Mouse (Mus musculus) limb, embryonic 10.5 days (tissue): ENCODE measurements around the gene Ubr2. TPM values are rescaled to one million over a fixed set of nuclear protein-coding genes. Genes with fewer than 3 reads are reported as not detected.

Source experiments
- DNase-seq: peaks from one replicate; pipeline ENCODE4 v3.0.0-alpha.2; 2017; ENCODE audit warnings: low spot score
- H3K27ac ChIP-seq: fragments of 300-500 bp; sonication (generic); 2 replicates; pipeline ENCODE4 v1.5.1; 2016; ENCODE audit warnings: mild to moderate bottlenecking
- H3K27me3 ChIP-seq: fragments of 300-500 bp; sonication (generic); 2 replicates; pipeline ENCODE4 v1.6.1; 2016; ENCODE audit warnings: low read depth, mild to moderate bottlenecking; ENCODE audit not compliant: poor library complexity, severe bottlenecking
- H3K36me3 ChIP-seq: fragments of 300-500 bp; sonication (generic); 2 replicates; pipeline ENCODE4 v1.6.1; 2016; ENCODE audit warnings: mild to moderate bottlenecking, moderate library complexity
- H3K4me1 ChIP-seq: fragments of 300-500 bp; sonication (generic); 2 replicates; pipeline ENCODE4 v1.6.1; 2016
- H3K4me3 ChIP-seq: fragments of 300-500 bp; sonication (generic); 2 replicates; pipeline ENCODE4 v1.5.1; 2016; ENCODE audit warnings: mild to moderate bottlenecking, moderate library complexity
- H3K9me3 ChIP-seq: fragments of 300-500 bp; sonication (generic); replicated peaks from 2 replicates; pipeline ENCODE4 v1.6.1; 2016; ENCODE audit warnings: mild to moderate bottlenecking
- WGBS: fragments of 180-500 bp; shearing (Covaris S2); methylation state at CpG from one replicate; pipeline ENCODE4 v1.1.7; 2016; 5-methylcytosine and 5-hydroxymethylcytosine counted together
- polyA plus RNA-seq: library from polyadenylated mRNA; unstranded; fragments of >200 nt; fragmentation: Nextera tagmentation; extraction: Ambion mirVana; gene quantifications from 2 replicates; pipeline ENCODE4 v1.2.1, GENCODE M21; 2016

Gene Ubr2
- polyA plus RNA-seq: 18.5 and 18.8 TPM in 2 replicates

- peaks cover 10% of the 10 kb centered on the region for H3K36me3 ChIP-seq
- peak within 1 kb of the TSS; percentile 87 for H3K4me3 ChIP-seq
- H3K27ac ChIP-seq: peak within 1 kb of the TSS; percentile 95
- DNase-seq: peak; percentile 88
- no peaks in the 10 kb centered on the region for H3K9me3 ChIP-seq
- H3K4me1 ChIP-seq: peaks cover 30% of the 10 kb centered on the region
- no peaks in the 10 kb centered on the region for H3K27me3 ChIP-seq
- WGBS: under 1% methylated on average over 77 of the region's 77 CpGs
These were observed at the start of gene Ubr2 for GRCm38 (mm10) chr17:47009898-47010721. Gene Ubr2, minus strand, starts transcription at chr17:47010556.

- Histone ChIP-seq H3K4me1 (no peaks in the 10 kb centered on the region), H3K27ac (no peak overlapping the region), H3K9me3 (no peaks in the 10 kb centered on the region), H3K36me3 (no peaks in the 10 kb centered on the region), H3K4me3 (no peak overlapping the region), H3K27me3 (no peaks in the 10 kb centered on the region)
- 49% methylated on average over 12 of the region's 12 CpGs for WGBS
- no peak for DNase-seq
These were observed 49.5 kb upstream of the Ubr2 start for GRCm38 (mm10) chr17:47059836-47060360.

- no peaks in the 10 kb centered on the region for H3K4me1 ChIP-seq
- DNase-seq: no peak
- H3K27ac ChIP-seq: no peak overlapping the region
- 94% methylated on average over 4 of the region's 4 CpGs for WGBS
- H3K36me3 ChIP-seq: no peaks in the 10 kb centered on the region
- no peaks in the 10 kb centered on the region for H3K27me3 ChIP-seq
- no peak overlapping the region for H3K4me3 ChIP-seq
- no peaks in the 10 kb centered on the region for H3K9me3 ChIP-seq
These were observed 47.6 kb upstream of the Ubr2 start for GRCm38 (mm10) chr17:47057966-47058365.

GRCm38 (mm10) chr17:47056476-47056875 is 46.1 kb upstream of the Ubr2 start:
- Histone ChIP-seq H3K27me3 (no peaks in the 10 kb centered on the region), H3K9me3 (no peaks in the 10 kb centered on the region), H3K4me3 (no peak overlapping the region), H3K4me1 (no peaks in the 10 kb centered on the region), H3K36me3 (no peaks in the 10 kb centered on the region), H3K27ac (no peak overlapping the region)
- DNase-seq: no peak
- WGBS: 84% methylated on average over 6 of the region's 6 CpGs

GRCm38 (mm10) chr17:47055121-47055520 is 44.8 kb upstream of the Ubr2 start:
- DNase-seq: no peak
- Histone ChIP-seq H3K9me3 (no peaks in the 10 kb centered on the region), H3K27ac (no peak overlapping the region), H3K36me3 (no peaks in the 10 kb centered on the region), H3K4me1 (no peaks in the 10 kb centered on the region), H3K27me3 (no peaks in the 10 kb centered on the region), H3K4me3 (no peak overlapping the region)
- 88% methylated on average over 7 of the region's 7 CpGs for WGBS

GRCm38 (mm10) chr17:47054613-47055012 is 44.3 kb upstream of the Ubr2 start:
- Histone ChIP-seq H3K9me3 (no peaks in the 10 kb centered on the region), H3K36me3 (no peaks in the 10 kb centered on the region), H3K27me3 (no peaks in the 10 kb centered on the region), H3K4me1 (no peaks in the 10 kb centered on the region), H3K4me3 (no peak overlapping the region), H3K27ac (no peak overlapping the region)
- 91% methylated on average over 11 of the region's 11 CpGs for WGBS
- no peak for DNase-seq

- Histone ChIP-seq H3K9me3 (no peaks in the 10 kb centered on the region), H3K27me3 (no peaks in the 10 kb centered on the region), H3K4me1 (no peaks in the 10 kb centered on the region), H3K4me3 (no peak overlapping the region), H3K36me3 (no peaks in the 10 kb centered on the region), H3K27ac (no peak overlapping the region)
- no peak for DNase-seq
- 91% methylated on average over 3 of the region's 3 CpGs for WGBS
These were observed 40.3 kb upstream of the Ubr2 start for GRCm38 (mm10) chr17:47050678-47051077.

GRCm38 (mm10) chr17:47042866-47043265 is 32.5 kb upstream of the Ubr2 start:
- Histone ChIP-seq H3K9me3 (no peaks in the 10 kb centered on the region), H3K36me3 (no peaks in the 10 kb centered on the region), H3K27me3 (no peaks in the 10 kb centered on the region), H3K4me1 (peaks cover 7% of the 10 kb centered on the region), H3K27ac (no peak overlapping the region), H3K4me3 (no peak overlapping the region)
- DNase-seq: peak; percentile 15
- WGBS: 95% methylated on average over 14 of the region's 14 CpGs

- 38% methylated on average over 18 of the region's 18 CpGs for WGBS
- no peaks in the 10 kb centered on the region for H3K27me3 ChIP-seq
- H3K27ac ChIP-seq: peak overlapping the region; percentile 37
- no peak overlapping the region for H3K4me3 ChIP-seq
- peak; percentile 91 for DNase-seq
- H3K36me3 ChIP-seq: no peaks in the 10 kb centered on the region
- H3K4me1 ChIP-seq: peaks cover 7% of the 10 kb centered on the region
- no peaks in the 10 kb centered on the region for H3K9me3 ChIP-seq
These were observed 28.8 kb upstream of the Ubr2 start for GRCm38 (mm10) chr17:47038844-47039803.

GRCm38 (mm10) chr17:47034536-47034935 is 24.2 kb upstream of the Ubr2 start:
- H3K27ac ChIP-seq: no peak overlapping the region
- H3K36me3 ChIP-seq: no peaks in the 10 kb centered on the region
- H3K27me3 ChIP-seq: no peaks in the 10 kb centered on the region
- no peak for DNase-seq
- no peak overlapping the region for H3K4me3 ChIP-seq
- H3K9me3 ChIP-seq: no peaks in the 10 kb centered on the region
- peaks cover 7% of the 10 kb centered on the region for H3K4me1 ChIP-seq

- H3K27ac ChIP-seq: no peak overlapping the region
- 2% methylated on average over 4 of the region's 4 CpGs for WGBS
- no peaks in the 10 kb centered on the region for H3K27me3 ChIP-seq
- H3K4me3 ChIP-seq: no peak overlapping the region
- peak; percentile 72 for DNase-seq
- no peaks in the 10 kb centered on the region for H3K9me3 ChIP-seq
- no peaks in the 10 kb centered on the region for H3K36me3 ChIP-seq
- H3K4me1 ChIP-seq: no peaks in the 10 kb centered on the region
These were observed 23.3 kb upstream of the Ubr2 start for GRCm38 (mm10) chr17:47033643-47034042.

- no peaks in the 10 kb centered on the region for H3K9me3 ChIP-seq
- no peak overlapping the region for H3K4me3 ChIP-seq
- H3K27ac ChIP-seq: no peak overlapping the region
- WGBS: 83% methylated on average over 1 of the region's 1 CpGs
- no peaks in the 10 kb centered on the region for H3K27me3 ChIP-seq
- no peak for DNase-seq
- H3K4me1 ChIP-seq: no peaks in the 10 kb centered on the region
- no peaks in the 10 kb centered on the region for H3K36me3 ChIP-seq
These were observed 14.4 kb upstream of the Ubr2 start for GRCm38 (mm10) chr17:47024805-47025204.

GRCm38 (mm10) chr17:47023369-47023768 is 13.0 kb upstream of the Ubr2 start:
- Histone ChIP-seq H3K27me3 (no peaks in the 10 kb centered on the region), H3K36me3 (no peaks in the 10 kb centered on the region), H3K27ac (no peak overlapping the region), H3K4me1 (no peaks in the 10 kb centered on the region), H3K9me3 (no peaks in the 10 kb centered on the region), H3K4me3 (no peak overlapping the region)
- WGBS: 89% methylated on average over 1 of the region's 1 CpGs
- no peak for DNase-seq
